Mouse (Mus musculus) embryo, embryonic 11.5 days (tissue): Measurements from ENCODE around the gene Git1.

Experiments
- DNase-seq: peaks from one replicate; pipeline ENCODE4 v3.0.0-alpha.2; 2012; ENCODE audit warnings: low read depth, low spot score

Gene Git1

GRCm38 (mm10) chr11:77493512-77494343, at the start of gene Git1:
Gene Git1, plus strand, starts transcription at chr11:77493562.
- no peak for DNase-seq

- DNase-seq = no peak
These were observed 48.4 kb upstream of the Git1 start for GRCm38 (mm10) chr11:77444939-77445338.

DNA sequence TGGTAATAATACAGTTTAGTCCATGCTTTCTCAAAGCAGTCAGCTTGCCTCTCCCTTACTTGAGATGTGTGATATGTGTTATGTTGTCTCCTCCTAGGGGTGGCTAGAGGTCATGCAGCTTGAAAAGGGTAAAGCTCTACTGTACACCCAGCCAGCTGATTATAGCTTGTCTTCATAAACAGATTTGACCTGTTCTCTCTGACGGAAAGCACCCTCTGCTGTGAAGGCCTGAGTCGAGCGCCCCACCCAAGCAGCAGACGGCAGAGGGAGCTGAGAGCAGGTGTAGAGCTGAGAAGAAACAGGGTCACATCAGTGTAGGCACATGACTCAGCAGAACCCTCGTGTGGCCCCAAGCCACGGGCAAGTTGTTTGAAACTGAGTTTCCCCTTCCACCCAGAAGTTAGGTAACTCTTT, 46.7 kb upstream of the Git1 start:
- DNase-seq = no peak

GRCm38 (mm10) chr11:77449224-77449623, 44.1 kb upstream of the Git1 start:
- DNase-seq = no peak

DNA sequence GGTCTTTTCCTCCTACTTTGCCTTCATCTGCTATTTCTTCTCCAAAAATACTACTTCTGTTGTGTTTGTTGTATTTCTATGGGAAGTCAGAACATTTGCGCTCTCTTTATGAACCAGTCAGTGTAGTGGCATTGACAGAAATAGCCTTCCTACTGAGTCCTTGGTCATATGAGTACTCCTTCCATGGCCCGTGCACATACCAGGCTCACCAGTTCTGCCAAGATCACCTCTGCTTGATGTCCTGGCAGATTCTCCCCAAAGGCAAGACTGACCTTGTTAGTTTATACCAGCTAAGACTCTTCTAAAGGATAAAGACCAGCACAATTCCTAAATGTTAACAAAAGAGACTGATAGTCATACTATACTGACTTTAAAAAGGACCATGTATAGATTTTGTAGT, 41.7 kb upstream of the Git1 start:
- DNase-seq = no peak

DNA sequence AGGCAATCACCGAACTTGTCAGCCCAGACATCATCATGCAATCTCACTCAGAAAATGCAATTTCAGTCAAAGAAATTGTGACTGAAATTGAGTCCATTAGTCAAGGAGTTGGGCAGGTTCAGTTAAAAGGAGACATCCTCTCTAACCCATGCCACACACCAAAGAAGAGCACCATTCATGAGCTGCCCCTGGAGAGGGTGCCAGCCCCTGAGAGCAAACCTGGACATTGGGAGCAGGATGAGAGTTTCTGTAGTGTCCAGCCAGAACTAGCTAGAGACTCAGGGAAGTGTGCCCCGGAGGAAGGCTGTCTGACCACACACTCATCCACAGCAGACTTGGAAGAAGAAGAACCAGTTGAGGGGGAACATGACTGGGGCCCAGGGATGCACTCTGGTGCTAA, 40.0 kb upstream of the Git1 start:
- DNase-seq = no peak

GRCm38 (mm10) chr11:77455770-77456510, 37.4 kb upstream of the Git1 start:
- no peak for DNase-seq

DNA sequence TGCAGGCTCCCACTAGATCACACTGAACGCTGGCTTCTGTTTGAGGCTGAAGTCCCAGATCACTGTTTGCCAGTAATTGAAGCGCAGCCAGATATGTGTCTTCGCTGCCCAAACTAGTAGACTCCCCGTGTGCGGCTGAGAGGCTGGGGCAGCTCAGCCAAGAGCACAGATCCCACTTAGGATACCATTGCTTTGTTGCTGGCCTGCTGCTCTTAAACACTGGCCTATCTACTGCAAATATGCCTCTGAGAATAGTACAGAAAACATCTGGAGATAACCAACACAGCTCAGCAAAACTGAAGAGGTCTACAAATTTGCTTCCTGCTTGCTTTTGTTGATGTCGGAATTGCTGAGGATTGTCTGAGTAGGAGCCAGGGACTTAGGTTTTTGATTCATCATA, 36.5 kb upstream of the Git1 start:
- no peak for DNase-seq

DNA sequence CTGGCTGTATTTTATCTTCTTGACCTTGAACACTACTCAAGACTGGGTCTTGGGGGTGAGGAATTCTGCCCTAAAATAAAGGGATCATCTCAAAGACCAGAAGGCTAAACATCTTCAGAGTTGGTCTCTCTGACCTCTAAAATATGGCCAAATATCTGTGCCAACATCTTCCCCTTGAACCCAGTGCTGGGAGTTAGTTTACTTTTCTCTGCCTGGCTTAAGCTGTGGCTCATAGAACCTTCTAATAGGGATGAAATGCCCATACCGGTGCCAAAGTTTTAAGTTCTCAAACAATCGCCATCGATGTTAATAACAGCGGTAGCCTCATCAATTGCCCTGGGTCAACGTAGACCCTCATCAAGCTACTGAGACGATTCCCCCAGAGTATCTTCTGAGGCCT, 31.5 kb upstream of the Git1 start:
- DNase-seq = no peak

GRCm38 (mm10) chr11:77462283-77463100, 30.9 kb upstream of the Git1 start, which contains the start of gene Coro6:
Gene Coro6, plus strand, starts transcription at chr11:77462411.
- peak; percentile 40 for DNase-seq

GRCm38 (mm10) chr11:77463101-77463445, 30.3 kb upstream of the Git1 start:
- no peak for DNase-seq

GRCm38 (mm10) chr11:77463786-77464185, 29.6 kb upstream of the Git1 start:
- DNase-seq = no peak

GRCm38 (mm10) chr11:77464684-77465083, 28.7 kb upstream of the Git1 start:
- DNase-seq = no peak

DNA sequence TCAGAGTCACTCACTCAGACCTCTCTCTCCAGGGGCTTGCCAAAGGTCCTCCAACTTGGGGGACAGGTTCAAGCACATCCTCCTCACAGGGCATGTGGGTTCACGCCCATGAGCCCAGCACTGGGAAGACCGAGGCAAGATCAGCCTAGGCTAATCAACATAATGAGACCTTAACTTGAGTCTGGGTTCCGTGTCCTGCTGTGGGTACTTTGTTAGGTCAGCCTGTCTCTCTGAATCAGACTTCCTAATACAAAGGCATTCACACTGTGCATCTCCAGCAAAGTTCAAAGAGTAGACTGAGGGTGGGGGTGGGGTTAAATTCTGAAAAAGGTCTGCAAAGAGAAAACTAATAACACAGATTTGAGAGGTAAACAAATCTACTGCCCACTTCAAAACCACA, 28.3 kb upstream of the Git1 start:
- no peak for DNase-seq

DNA sequence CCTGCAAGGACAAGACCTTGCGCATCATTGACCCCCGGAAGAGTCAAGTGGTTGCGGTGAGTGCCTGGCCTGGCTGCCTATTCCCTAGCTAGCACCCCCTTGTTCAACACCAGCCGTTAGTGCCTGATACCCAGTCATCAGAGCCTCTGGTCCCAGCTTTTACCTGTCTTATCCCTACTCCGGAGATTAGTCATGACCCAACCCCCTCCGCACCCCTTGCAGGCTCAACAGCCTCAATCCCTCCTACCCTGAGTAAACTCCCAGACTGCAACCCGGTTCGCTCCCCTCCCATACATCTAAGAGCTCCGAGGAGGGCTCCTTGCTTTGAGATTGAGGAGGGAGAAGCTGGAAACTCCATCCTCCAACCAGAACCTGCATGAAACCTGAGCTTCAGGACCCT, 26.8 kb upstream of the Git1 start:
- DNase-seq = no peak

GRCm38 (mm10) chr11:77467157-77467556, 26.2 kb upstream of the Git1 start:
- no peak for DNase-seq

DNA sequence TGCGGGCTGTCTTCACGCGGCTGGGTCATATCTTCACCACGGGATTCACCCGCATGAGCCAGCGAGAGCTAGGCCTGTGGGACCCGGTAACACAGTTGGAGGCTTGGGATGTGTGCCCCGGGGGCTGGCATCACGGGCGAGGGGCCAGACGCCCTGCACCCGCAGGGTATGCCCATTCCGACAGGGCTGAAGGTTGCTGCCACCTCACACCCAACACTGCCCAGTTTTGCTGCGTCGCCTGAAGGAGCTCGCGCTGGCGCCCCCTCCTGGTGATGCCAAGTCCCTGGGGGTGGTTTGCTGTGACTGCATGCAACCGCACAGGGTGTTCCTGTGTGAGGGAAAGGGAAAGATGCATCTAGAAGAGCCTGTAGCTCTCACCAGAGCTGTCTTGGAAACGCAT, 25.6 kb upstream of the Git1 start:
- no peak for DNase-seq

GRCm38 (mm10) chr11:77468397-77468796, 25.0 kb upstream of the Git1 start:
- DNase-seq = no peak

DNA sequence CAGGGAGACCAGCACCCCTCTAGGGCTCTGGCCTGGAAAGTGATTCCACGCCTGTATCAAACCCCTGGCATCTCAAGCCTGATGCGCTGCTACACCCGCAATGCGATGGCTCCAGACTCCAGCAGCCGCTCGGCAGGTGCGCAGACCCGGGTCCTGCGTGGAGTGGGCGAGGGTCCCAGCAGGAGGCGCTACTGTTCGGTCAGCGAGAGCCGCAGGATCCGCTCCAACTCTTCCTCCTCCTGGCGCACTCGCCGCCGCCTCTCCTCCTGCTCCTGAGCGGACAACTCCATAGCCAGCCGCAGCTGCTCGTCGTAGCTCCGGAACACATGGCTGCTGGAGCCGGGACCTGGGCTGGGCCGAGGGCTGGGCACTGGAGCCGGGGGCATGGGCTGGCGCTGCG, 22.0 kb upstream of the Git1 start:
- no peak for DNase-seq

- DNase-seq = no peak
These were observed 20.6 kb upstream of the Git1 start for GRCm38 (mm10) chr11:77472775-77473174.

DNA sequence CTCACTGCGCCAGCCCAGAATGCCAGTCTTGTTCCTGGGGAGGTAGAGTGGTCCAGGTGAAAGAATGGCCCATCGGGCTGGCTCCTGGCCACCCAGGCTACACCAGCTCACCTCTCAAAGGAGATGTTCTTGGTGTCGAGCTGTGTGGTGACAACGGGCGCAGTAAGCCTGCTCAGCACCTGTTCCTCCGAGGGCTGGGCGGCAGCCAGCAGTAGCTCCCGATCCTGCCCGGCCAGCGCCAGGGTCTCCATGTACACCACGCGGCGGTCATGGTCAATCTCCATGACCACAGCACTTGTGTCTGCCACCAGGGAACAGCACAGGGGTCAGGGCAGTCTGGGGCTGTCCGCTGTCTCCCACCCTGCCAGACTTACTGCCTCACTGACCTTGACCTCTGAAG, 17.1 kb upstream of the Git1 start:
- no peak for DNase-seq

- no peak for DNase-seq
These were observed 16.5 kb upstream of the Git1 start for GRCm38 (mm10) chr11:77476895-77477294.
